Mouse (Mus musculus): ENCODE measurements at regions not wholly inside any gene's neighbourhood (a gene's known extent, or its start where the extent isn't known, plus 50 kb on each side); places are given as distances from the start of the nearest gene placed in this dataset.

GRCm38 (mm10) chr6:117437411-117438101 lies 269.2 kb downstream of the Cxcl12 start:
- TF ChIP-seq TBP (conservative IDR thresholded peaks at IDR 0.05; ENCODE audit: low read depth, low read length) (no peak), NRF1 (IDR thresholded peaks at IDR 0.05; ENCODE audit: low read depth, low read length) (no peak), UBTF (IDR thresholded peaks at IDR 0.05; ENCODE audit: low read depth, low read length) (no peak), ELF1 (IDR thresholded peaks at IDR 0.05; ENCODE audit: low read depth, low read length) (no peak), MAFK (IDR thresholded peaks at IDR 0.05; ENCODE audit: insufficient replicate concordance, low read length) (no peak)
- no peak overlapping the region for H3K4me2 ChIP-seq (ENCODE audit: insufficient read depth, low read depth, poor library complexity, severe bottlenecking)
- H3K9me3 ChIP-seq (replicated peaks; ENCODE audit: low read length) = peaks cover 3% of the 10 kb centered on the region
- H3K36me3 ChIP-seq (replicated peaks in 1 of 2; ENCODE audit: control insufficient read depth in 1 of 2, insufficient read depth in 1 of 2, low read length in 1 of 2) = no peaks in the 10 kb centered on the region
- no peaks in the 10 kb centered on the region for H3K79me2 ChIP-seq (replicated peaks; ENCODE audit: control insufficient read depth, extremely low read depth, insufficient read depth, poor library complexity, severe bottlenecking)
- no peaks in the 10 kb centered on the region for H3K4me1 ChIP-seq (ENCODE audit: control insufficient read depth in 1 of 2, insufficient read depth in 2 of 2)
- no peak overlapping the region for H3K9ac ChIP-seq (ENCODE audit: insufficient read depth, low read depth)
- no peak overlapping the region for H3K4me3 ChIP-seq (replicated peaks in 1 of 3; ENCODE audit: low read depth in 2 of 3, low read length in 2 of 3, poor library complexity in 1 of 3)
- peaks cover 73% of the 10 kb centered on the region for H3K27me3 ChIP-seq (replicated peaks)
- in situ Hi-C loops (cut with MboI; ENCODE audit: low pct_ligation_motif_present, low pct_unique_long_range_greater_than_20kb, low sequenced_read_pairs) (no loop called here), dilution Hi-C loops (cut with MboI; ENCODE audit: extremely low pct_ligation_motif_present, extremely low pct_unique_long_range_greater_than_20kb, low sequenced_read_pairs) (no loop called here)
- no peak for DNase-seq (ENCODE audit: extremely low read depth)
- H3K27ac ChIP-seq (ENCODE audit: insufficient read depth, low read depth) = no peak overlapping the region

GRCm38 (mm10) chr6:117448652-117449051 lies 280.3 kb downstream of the Cxcl12 start:
- H3K4me1 ChIP-seq (ENCODE audit: control insufficient read depth in 1 of 2, insufficient read depth in 2 of 2) = no peaks in the 10 kb centered on the region
- dilution Hi-C loops (cut with MboI; ENCODE audit: extremely low pct_ligation_motif_present, extremely low pct_unique_long_range_greater_than_20kb, low sequenced_read_pairs) (no loop called here), in situ Hi-C loops (cut with MboI; ENCODE audit: low pct_ligation_motif_present, low pct_unique_long_range_greater_than_20kb, low sequenced_read_pairs) (no loop called here)
- no peak for DNase-seq (ENCODE audit: extremely low read depth)
- H3K27ac ChIP-seq (ENCODE audit: insufficient read depth, low read depth) = no peak overlapping the region
- H3K4me3 ChIP-seq (replicated peaks in 1 of 3; ENCODE audit: low read depth in 2 of 3, low read length in 2 of 3, poor library complexity in 1 of 3) = no peak overlapping the region
- H3K9ac ChIP-seq (ENCODE audit: insufficient read depth, low read depth) = no peak overlapping the region
- H3K79me2 ChIP-seq (replicated peaks; ENCODE audit: control insufficient read depth, extremely low read depth, insufficient read depth, poor library complexity, severe bottlenecking) = no peaks in the 10 kb centered on the region
- H3K9me3 ChIP-seq (replicated peaks; ENCODE audit: low read length) = no peaks in the 10 kb centered on the region
- H3K27me3 ChIP-seq (replicated peaks) = peaks cover 79% of the 10 kb centered on the region
- TF ChIP-seq ELF1 (IDR thresholded peaks at IDR 0.05; ENCODE audit: low read depth, low read length) (no peak), IRF4 (IDR thresholded peaks at IDR 0.05; ENCODE audit: low read depth, low read length) (no peak), ZC3H11A (IDR thresholded peaks at IDR 0.05; ENCODE audit: low read depth, low read length) (no peak), ZKSCAN1 (IDR thresholded peaks at IDR 0.05; ENCODE audit: borderline replicate concordance, low read depth, low read length) (no peak), MAFK (IDR thresholded peaks at IDR 0.05; ENCODE audit: insufficient replicate concordance, low read length) (no peak), RCOR1 (conservative IDR thresholded peaks at IDR 0.05; ENCODE audit: low read depth, low read length) (no peak)
- no peak overlapping the region for H3K4me2 ChIP-seq (ENCODE audit: insufficient read depth, low read depth, poor library complexity, severe bottlenecking)
- no peaks in the 10 kb centered on the region for H3K36me3 ChIP-seq (replicated peaks in 1 of 2; ENCODE audit: control insufficient read depth in 1 of 2, insufficient read depth in 1 of 2, low read length in 1 of 2)

DNA sequence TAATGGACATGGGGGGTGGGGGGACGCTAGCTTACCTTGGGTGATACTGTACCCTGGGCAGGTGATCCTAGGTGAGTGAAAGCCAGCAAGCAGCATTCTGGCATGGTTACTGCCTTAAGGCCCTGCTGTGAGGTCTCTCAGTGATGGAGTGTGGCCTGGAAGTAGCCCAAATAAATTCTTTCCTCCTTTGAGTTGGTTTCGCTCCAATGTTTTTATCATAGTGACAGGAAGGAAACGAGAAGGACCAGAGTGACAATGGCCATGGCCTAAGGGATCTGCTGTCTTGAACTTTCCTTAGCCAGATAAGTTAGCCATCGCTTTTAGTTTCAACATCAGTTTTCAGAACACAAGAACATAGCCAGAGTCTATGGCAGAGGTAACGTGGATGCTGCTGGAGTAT lies 282.7 kb downstream of the Cxcl12 start:
- H3K36me3 ChIP-seq (replicated peaks in 1 of 2; ENCODE audit: control insufficient read depth in 1 of 2, insufficient read depth in 1 of 2, low read length in 1 of 2) = no peaks in the 10 kb centered on the region
- H3K4me2 ChIP-seq (ENCODE audit: insufficient read depth, low read depth, poor library complexity, severe bottlenecking) = no peak overlapping the region
- H3K9ac ChIP-seq (ENCODE audit: insufficient read depth, low read depth) = no peak overlapping the region
- TF ChIP-seq NELFE (IDR thresholded peaks at IDR 0.05; ENCODE audit: low read depth, low read length) (no peak), CTCF (conservative IDR thresholded peaks at IDR 0.05 in 1 of 2, IDR thresholded peaks at IDR 0.05 in 1 of 2; ENCODE audit: low read depth in 2 of 2, low read length in 2 of 2) (no peak), ZNF384 (IDR thresholded peaks at IDR 0.05; ENCODE audit: low read depth, low read length) (no peak), SIN3A (IDR thresholded peaks at IDR 0.05; ENCODE audit: low read length) (no peak), POLR2A (IDR thresholded peaks at IDR 0.05; ENCODE audit: low read depth, low read length) (no peak), ELF1 (IDR thresholded peaks at IDR 0.05; ENCODE audit: low read depth, low read length) (no peak), USF2 (conservative IDR thresholded peaks at IDR 0.05; ENCODE audit: low read depth, low read length) (no peak), RAD21 (IDR thresholded peaks at IDR 0.05; ENCODE audit: low read depth, low read length) (no peak), UBTF (IDR thresholded peaks at IDR 0.05; ENCODE audit: low read depth, low read length) (no peak), MYC (IDR thresholded peaks at IDR 0.05; ENCODE audit: low read depth, low read length) (no peak), ZKSCAN1 (IDR thresholded peaks at IDR 0.05; ENCODE audit: borderline replicate concordance, low read depth, low read length) (no peak), JUN (IDR thresholded peaks at IDR 0.05; ENCODE audit: insufficient read depth, low read depth, low read length) (no peak), SMC3 (IDR thresholded peaks at IDR 0.05; ENCODE audit: low read depth, low read length) (no peak), CHD1 (IDR thresholded peaks at IDR 0.05; ENCODE audit: low read depth, low read length) (no peak)
- no peaks in the 10 kb centered on the region for H3K9me3 ChIP-seq (replicated peaks; ENCODE audit: low read length)
- H3K4me1 ChIP-seq (ENCODE audit: control insufficient read depth in 1 of 2, insufficient read depth in 2 of 2) = no peaks in the 10 kb centered on the region
- no peak for DNase-seq (ENCODE audit: extremely low read depth)
- dilution Hi-C loops (cut with MboI; ENCODE audit: extremely low pct_ligation_motif_present, extremely low pct_unique_long_range_greater_than_20kb, low sequenced_read_pairs) (no loop called here), in situ Hi-C loops (cut with MboI; ENCODE audit: low pct_ligation_motif_present, low pct_unique_long_range_greater_than_20kb, low sequenced_read_pairs) (no loop called here)
- H3K4me3 ChIP-seq (replicated peaks in 1 of 3; ENCODE audit: low read depth in 2 of 3, low read length in 2 of 3, poor library complexity in 1 of 3) = no peak overlapping the region
- no peaks in the 10 kb centered on the region for H3K79me2 ChIP-seq (replicated peaks; ENCODE audit: control insufficient read depth, extremely low read depth, insufficient read depth, poor library complexity, severe bottlenecking)
- H3K27me3 ChIP-seq (replicated peaks) = peaks cover 80% of the 10 kb centered on the region
- H3K27ac ChIP-seq (ENCODE audit: insufficient read depth, low read depth) = no peak overlapping the region
